Mouse (Mus musculus): ENCODE data around the gene Npb. TPM values are rescaled to one million over a fixed set of nuclear protein-coding genes. Genes with fewer than 3 reads are reported as not detected.

The Npb gene
- total and polyA plus RNA-seq, 2 experiments from 2014 or later = 9.9 TPM; not detected in 1

DNA sequence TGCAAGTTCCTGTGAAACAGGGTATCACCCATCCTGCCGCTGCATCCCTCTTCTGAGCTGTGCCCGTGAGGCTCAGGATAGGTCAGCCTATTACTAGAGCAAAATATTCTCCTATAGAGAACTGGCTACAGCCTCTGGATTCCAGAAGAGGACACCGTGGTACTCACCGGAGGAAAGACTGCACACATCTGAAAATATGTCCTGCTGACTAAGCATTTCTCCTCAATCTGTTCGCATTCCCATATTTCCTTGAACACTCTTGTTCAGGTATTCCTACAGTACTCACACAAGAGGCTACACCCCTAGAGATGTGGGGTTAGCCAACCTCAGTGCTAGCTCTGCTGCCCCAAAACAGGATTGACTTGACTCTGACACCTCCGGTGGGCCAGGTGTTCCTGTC, 40.0 kb upstream of the Npb start:
- Histone ChIP-seq H3K9ac (replicated peaks; ENCODE audit: low read depth, low read length) (no peak overlapping the region), H3K4me3 (ENCODE audit: low read depth, low read length) (no peak overlapping the region), H3K36me3 (replicated peaks; ENCODE audit: control insufficient read depth, insufficient read depth, low read length) (peaks cover 73% of the 10 kb centered on the region), H3K27me3 (ENCODE audit: control insufficient read depth, insufficient read depth, low read length) (no peaks in the 10 kb centered on the region), H3K4me2 (ENCODE audit: low read depth, low read length) (no peak overlapping the region), H3K9me3 (replicated peaks; ENCODE audit: control insufficient read depth, low read length) (no peaks in the 10 kb centered on the region), H3K27ac (ENCODE audit: low read depth) (no peak overlapping the region), H3K4me1 (ENCODE audit: control insufficient read depth, insufficient read depth) (peaks cover 13% of the 10 kb centered on the region)
- ATAC-seq (ENCODE audit: insufficient read depth, low read depth) (no peak), DNase-seq (ENCODE audit: low spot score) (no peak)
- TF ChIP-seq EP300 (IDR thresholded peaks at IDR 0.05; ENCODE audit: low read depth) (no peak), CTCF (IDR thresholded peaks at IDR 0.05; ENCODE audit: low read depth) (no peak)
- 86% methylated on average over 6 of the region's 6 CpGs for WGBS

DNA sequence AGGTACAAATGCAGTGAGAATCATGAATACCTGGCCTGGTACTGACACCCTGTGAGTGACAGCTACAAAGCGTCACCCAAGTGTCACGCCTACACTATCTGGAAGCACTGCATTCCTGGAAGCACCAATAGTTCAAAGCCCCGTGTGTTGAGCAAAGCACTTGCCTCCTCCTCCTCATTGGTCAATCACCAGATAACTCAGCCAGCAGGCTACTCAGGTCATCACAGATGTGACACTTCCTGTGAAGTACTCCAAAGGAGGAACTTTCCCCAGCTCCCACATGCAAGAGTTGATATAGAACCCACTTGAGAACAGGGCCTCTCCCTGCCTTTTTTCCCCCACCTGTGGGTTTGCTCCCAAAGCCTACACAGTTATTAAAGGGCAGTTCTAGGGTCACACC, 37.2 kb upstream of the Npb start:
- Histone ChIP-seq H3K9ac (replicated peaks; ENCODE audit: low read depth, low read length) (no peak overlapping the region), H3K36me3 (replicated peaks; ENCODE audit: control insufficient read depth, insufficient read depth, low read length) (peaks cover 45% of the 10 kb centered on the region), H3K4me3 (ENCODE audit: low read depth, low read length) (peak overlapping the region; percentile 82; the same call in 1 of the 2 replicates), H3K4me1 (ENCODE audit: control insufficient read depth, insufficient read depth) (peaks cover 26% of the 10 kb centered on the region), H3K27me3 (ENCODE audit: control insufficient read depth, insufficient read depth, low read length) (no peaks in the 10 kb centered on the region), H3K9me3 (replicated peaks; ENCODE audit: control insufficient read depth, low read length) (no peaks in the 10 kb centered on the region), H3K4me2 (ENCODE audit: low read depth, low read length) (peak overlapping the region; percentile 67), H3K27ac (ENCODE audit: low read depth) (no peak overlapping the region)
- no peak for DNase-seq (ENCODE audit: low spot score)
- WGBS = 49% methylated on average over 3 of the region's 3 CpGs
- ATAC-seq (ENCODE audit: insufficient read depth, low read depth) = no peak
- TF ChIP-seq CTCF (IDR thresholded peaks at IDR 0.05; ENCODE audit: low read depth) (no peak), EP300 (IDR thresholded peaks at IDR 0.05; ENCODE audit: low read depth) (no peak)

DNA sequence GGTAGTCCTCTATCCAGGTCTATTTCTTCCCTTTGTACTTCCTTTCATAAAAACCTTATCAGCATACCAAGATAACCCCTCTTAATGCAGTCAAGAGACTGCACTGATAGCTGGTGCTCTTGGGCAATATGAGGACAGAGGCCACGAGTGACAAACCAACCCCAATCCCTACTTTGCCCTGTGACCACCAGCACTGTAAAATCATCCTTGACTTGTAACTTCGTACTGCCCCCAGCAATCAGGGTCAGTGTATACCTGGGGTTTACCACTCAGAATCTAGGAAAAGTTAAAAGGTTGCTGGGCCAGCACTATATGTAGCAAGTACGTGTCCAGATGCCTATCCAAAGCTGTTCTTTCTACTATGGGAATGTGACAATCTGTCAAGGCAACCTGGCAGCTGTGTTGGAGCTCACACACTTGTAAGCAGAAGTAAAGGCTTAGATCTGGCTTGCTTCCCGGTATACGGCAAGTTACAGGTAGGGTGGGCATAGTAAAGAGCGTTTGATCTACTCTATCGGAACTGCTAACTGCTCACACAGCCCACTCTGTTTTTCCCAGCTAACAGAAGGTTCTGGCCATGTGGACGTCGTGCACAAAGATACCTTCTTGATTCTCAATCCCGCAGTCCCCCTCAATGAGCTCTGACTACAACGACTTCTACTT, 36.4 kb upstream of the Npb start:
- Histone ChIP-seq H3K36me3 (replicated peaks; ENCODE audit: control insufficient read depth, insufficient read depth, low read length) (peaks cover 41% of the 10 kb centered on the region), H3K4me3 (ENCODE audit: low read depth, low read length) (peak overlapping the region; percentile 82), H3K4me2 (ENCODE audit: low read depth, low read length) (peak overlapping the region; percentile 67), H3K27me3 (ENCODE audit: control insufficient read depth, insufficient read depth, low read length) (no peaks in the 10 kb centered on the region), H3K27ac (ENCODE audit: low read depth) (peak overlapping the region; percentile 81), H3K4me1 (ENCODE audit: control insufficient read depth, insufficient read depth) (peaks cover 26% of the 10 kb centered on the region), H3K9me3 (replicated peaks; ENCODE audit: control insufficient read depth, low read length) (no peaks in the 10 kb centered on the region), H3K9ac (replicated peaks; ENCODE audit: low read depth, low read length) (peak overlapping the region; percentile 90)
- 2% methylated on average over 11 of the region's 11 CpGs for WGBS
- no peak for TF ChIP-seq CTCF (IDR thresholded peaks at IDR 0.05; ENCODE audit: low read depth)
- TF ChIP-seq EP300 (IDR thresholded peaks at IDR 0.05; ENCODE audit: low read depth) = no peak
- ATAC-seq (ENCODE audit: insufficient read depth, low read depth) (no peak), DNase-seq (ENCODE audit: low spot score) (no peak)

DNA sequence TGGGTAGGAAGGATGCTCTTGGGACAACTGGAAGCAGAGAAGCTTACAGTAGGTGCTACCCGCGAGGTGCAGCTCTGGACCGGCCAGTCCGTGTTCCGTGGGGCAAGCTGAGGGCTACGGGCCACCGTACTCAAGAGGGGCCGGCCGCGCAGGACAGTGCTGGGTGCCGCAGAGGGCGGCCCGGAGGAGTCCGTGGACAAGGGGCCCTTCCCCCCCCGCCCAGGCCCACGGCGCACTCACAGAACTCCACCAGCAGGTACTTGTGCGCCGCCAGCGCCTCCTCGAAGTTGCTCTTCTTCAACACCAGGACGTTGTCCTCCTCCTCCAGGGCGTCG, 35.9 kb upstream of the Npb start:
- Histone ChIP-seq H3K9me3 (replicated peaks; ENCODE audit: control insufficient read depth, low read length) (no peaks in the 10 kb centered on the region), H3K4me1 (ENCODE audit: control insufficient read depth, insufficient read depth) (peaks cover 26% of the 10 kb centered on the region), H3K9ac (replicated peaks; ENCODE audit: low read depth, low read length) (peak overlapping the region; percentile 90), H3K27ac (ENCODE audit: low read depth) (peak overlapping the region; percentile 81), H3K36me3 (replicated peaks; ENCODE audit: control insufficient read depth, insufficient read depth, low read length) (peaks cover 37% of the 10 kb centered on the region), H3K4me3 (ENCODE audit: low read depth, low read length) (peak overlapping the region; percentile 82), H3K27me3 (ENCODE audit: control insufficient read depth, insufficient read depth, low read length) (no peaks in the 10 kb centered on the region), H3K4me2 (ENCODE audit: low read depth, low read length) (peak overlapping the region; percentile 67)
- DNase-seq (ENCODE audit: low spot score) (no peak), ATAC-seq (ENCODE audit: insufficient read depth, low read depth) (peak; percentile 7)
- under 1% methylated on average over 22 of the region's 24 CpGs for WGBS
- TF ChIP-seq CTCF (IDR thresholded peaks at IDR 0.05; ENCODE audit: low read depth) = no peak
- no peak for TF ChIP-seq EP300 (IDR thresholded peaks at IDR 0.05; ENCODE audit: low read depth)

DNA sequence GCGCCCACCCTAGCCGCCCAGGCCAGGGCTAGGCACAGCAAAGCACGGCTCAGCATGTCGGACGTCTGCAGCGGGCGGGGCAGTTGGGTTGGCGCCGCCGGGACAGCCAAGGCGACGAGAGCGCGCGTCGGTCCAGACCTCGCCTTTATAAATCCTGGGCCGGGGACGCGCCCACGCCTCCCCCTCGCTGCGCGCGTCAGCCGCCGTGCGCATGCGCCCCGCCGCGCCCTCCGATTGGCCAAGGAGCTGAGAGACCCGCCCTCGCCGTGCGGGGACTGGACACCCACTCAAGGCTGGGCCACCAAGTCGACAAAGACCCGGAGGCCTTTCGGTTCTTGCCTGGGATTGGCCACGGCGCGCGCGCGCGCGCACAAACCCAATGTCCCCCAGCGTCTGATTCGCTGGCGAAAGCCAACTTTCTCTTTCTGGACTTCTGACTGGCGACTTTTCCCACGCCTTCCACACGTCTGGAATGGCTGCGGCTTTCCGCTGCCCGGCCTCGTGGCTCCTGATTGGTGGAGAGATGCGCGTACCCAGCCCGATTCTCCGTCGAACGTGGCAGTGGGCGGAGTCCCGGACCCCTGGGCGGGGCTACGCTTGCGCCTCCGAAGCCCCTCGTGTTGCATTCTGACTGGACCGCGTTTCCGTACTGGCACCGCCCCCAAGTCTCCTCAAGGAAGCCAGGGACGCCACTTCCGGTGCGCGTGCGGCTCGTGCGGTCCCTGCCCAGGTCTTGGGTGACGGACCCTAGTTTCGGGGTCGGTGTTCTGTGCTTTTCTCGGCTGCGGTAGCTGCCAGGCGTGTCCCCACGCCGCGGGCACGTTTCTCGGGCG, 35.3 kb upstream of the Npb start, which contains the start of gene P4hb:
Gene P4hb (minus strand): TSS at position 502 of the 833 bp plus-strand sequence.
- peak within 1 kb of the TSS; percentile 67 for H3K4me2 ChIP-seq (ENCODE audit: low read depth, low read length)
- peak within 1 kb of the TSS; percentile 82 for H3K4me3 ChIP-seq (ENCODE audit: low read depth, low read length)
- peaks cover 37% of the 10 kb centered on the region for H3K36me3 ChIP-seq (replicated peaks; ENCODE audit: control insufficient read depth, insufficient read depth, low read length)
- peaks cover 26% of the 10 kb centered on the region for H3K4me1 ChIP-seq (ENCODE audit: control insufficient read depth, insufficient read depth)
- H3K27me3 ChIP-seq (ENCODE audit: control insufficient read depth, insufficient read depth, low read length) = no peaks in the 10 kb centered on the region
- DNase-seq (ENCODE audit: low spot score) = peak; percentile 100
- H3K27ac ChIP-seq (ENCODE audit: low read depth) = peak within 1 kb of the TSS; percentile 97
- no peaks in the 10 kb centered on the region for H3K9me3 ChIP-seq (replicated peaks; ENCODE audit: control insufficient read depth, low read length)
- under 1% methylated on average over 93 of the region's 94 CpGs for WGBS
- H3K9ac ChIP-seq (replicated peaks; ENCODE audit: low read depth, low read length) = peak within 1 kb of the TSS; percentile 90
- peak; percentile 94 for ATAC-seq (ENCODE audit: insufficient read depth, low read depth)
- TF ChIP-seq CTCF (IDR thresholded peaks at IDR 0.05; ENCODE audit: low read depth) = no peak
- peak; percentile 82 for TF ChIP-seq EP300 (IDR thresholded peaks at IDR 0.05; ENCODE audit: low read depth)
